Mouse (Mus musculus): ENCODE data around the gene Eci1.
"Not testable (repeated sequence)": the region's sequence is repeated elsewhere in the genome, so short reads cannot be mapped to it uniquely, and the experiment has no call there.

DNA sequence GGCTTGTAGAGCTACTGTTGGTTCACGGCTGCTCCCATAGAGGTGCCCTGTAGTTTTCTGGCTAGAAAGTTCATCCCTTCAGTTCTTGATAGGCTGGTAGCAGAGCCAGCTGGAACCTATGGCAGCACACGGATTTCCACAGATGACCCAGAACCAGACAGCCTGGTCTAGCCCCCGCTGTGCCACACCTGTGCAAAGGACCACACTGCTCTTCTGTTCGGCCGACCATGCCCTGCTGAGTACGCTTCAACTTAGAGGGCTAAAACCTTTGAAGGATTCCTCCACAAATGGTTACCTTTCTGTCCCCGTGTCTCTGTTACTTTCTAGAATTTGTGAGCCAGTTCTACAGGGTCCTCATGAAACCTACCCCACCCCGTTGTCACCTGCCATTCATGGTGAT, 1.1 kb upstream of the Eci1 start:
- TF ChIP-seq EP300 (optimal IDR thresholded peaks at IDR 0.05); CTCF (IDR thresholded peaks at IDR 0.05; ENCODE audit: low read depth): not testable (repeated sequence)
